Mouse (Mus musculus) retina, embryonic 14.5 days (tissue): ENCODE measurements around the gene Gzmm.
"Not testable (repeated sequence)": the region's sequence is repeated elsewhere in the genome, so short reads cannot be mapped to it uniquely, and the experiment has no call there.

Experiments used
- DNase-seq: peaks from one replicate; pipeline ENCODE4 v3.0.0-alpha.2; 2015; ENCODE audit warnings: low spot score

Gene Gzmm

GRCm38 (mm10) chr10:79701443-79702129 is 12.8 kb downstream of the Gzmm start:
- no peak for DNase-seq

GRCm38 (mm10) chr10:79702970-79703369 is 14.2 kb downstream of the Gzmm start:
- DNase-seq: not testable (repeated sequence)

GRCm38 (mm10) chr10:79703541-79703940 is 14.7 kb downstream of the Gzmm start:
- DNase-seq: no peak

- peak; percentile 98 for DNase-seq
Observed at GRCm38 (mm10) chr10:79704065-79704969, 15.5 kb downstream of the Gzmm start, which contains the start of gene Bsg. Gene Bsg, plus strand, starts transcription at chr10:79704491.

- DNase-seq: no peak
Observed at GRCm38 (mm10) chr10:79704970-79705360, 16.1 kb downstream of the Gzmm start.

- no peak for DNase-seq
Observed at GRCm38 (mm10) chr10:79705951-79706350, 17.1 kb downstream of the Gzmm start.

GRCm38 (mm10) chr10:79706406-79707094 is 17.7 kb downstream of the Gzmm start:
- DNase-seq: no peak

- no peak for DNase-seq
Observed at GRCm38 (mm10) chr10:79707162-79707561, 18.3 kb downstream of the Gzmm start.

- no peak for DNase-seq
Observed at GRCm38 (mm10) chr10:79707759-79708158, 18.9 kb downstream of the Gzmm start.

GRCm38 (mm10) chr10:79708668-79709067 is 19.8 kb downstream of the Gzmm start:
- no peak for DNase-seq

- no peak for DNase-seq
Observed at GRCm38 (mm10) chr10:79709307-79709706, 20.5 kb downstream of the Gzmm start.

GRCm38 (mm10) chr10:79712029-79712428 is 23.2 kb downstream of the Gzmm start:
- peak; percentile 59 for DNase-seq

GRCm38 (mm10) chr10:79712499-79713126 is 23.8 kb downstream of the Gzmm start:
- peak; percentile 90 for DNase-seq

GRCm38 (mm10) chr10:79713163-79713562 is 24.3 kb downstream of the Gzmm start:
- DNase-seq: no peak

- DNase-seq: no peak
Observed at GRCm38 (mm10) chr10:79714996-79715395, 26.2 kb downstream of the Gzmm start.

GRCm38 (mm10) chr10:79716254-79716987 is 27.6 kb downstream of the Gzmm start, which contains the start of gene Hcn2:
Gene Hcn2, plus strand, starts transcription at chr10:79716634.
- peak; percentile 35 for DNase-seq

GRCm38 (mm10) chr10:79716988-79717355 is 28.2 kb downstream of the Gzmm start:
- peak; percentile 27 for DNase-seq

- peak; percentile 82 for DNase-seq
Observed at GRCm38 (mm10) chr10:79717640-79718357, 29.0 kb downstream of the Gzmm start.

- DNase-seq: no peak
Observed at GRCm38 (mm10) chr10:79721089-79721488, 32.3 kb downstream of the Gzmm start.

- no peak for DNase-seq
Observed at GRCm38 (mm10) chr10:79723047-79723446, 34.2 kb downstream of the Gzmm start.

- no peak for DNase-seq
Observed at GRCm38 (mm10) chr10:79723692-79724091, 34.9 kb downstream of the Gzmm start.
